Mouse (Mus musculus): ENCODE results near the gene Trim28. TPM values are rescaled to one million over a fixed set of nuclear protein-coding genes. Genes with fewer than 3 reads are reported as not detected.

Gene Trim28
- polyA plus RNA-seq, 1 experiment: 272 TPM

DNA sequence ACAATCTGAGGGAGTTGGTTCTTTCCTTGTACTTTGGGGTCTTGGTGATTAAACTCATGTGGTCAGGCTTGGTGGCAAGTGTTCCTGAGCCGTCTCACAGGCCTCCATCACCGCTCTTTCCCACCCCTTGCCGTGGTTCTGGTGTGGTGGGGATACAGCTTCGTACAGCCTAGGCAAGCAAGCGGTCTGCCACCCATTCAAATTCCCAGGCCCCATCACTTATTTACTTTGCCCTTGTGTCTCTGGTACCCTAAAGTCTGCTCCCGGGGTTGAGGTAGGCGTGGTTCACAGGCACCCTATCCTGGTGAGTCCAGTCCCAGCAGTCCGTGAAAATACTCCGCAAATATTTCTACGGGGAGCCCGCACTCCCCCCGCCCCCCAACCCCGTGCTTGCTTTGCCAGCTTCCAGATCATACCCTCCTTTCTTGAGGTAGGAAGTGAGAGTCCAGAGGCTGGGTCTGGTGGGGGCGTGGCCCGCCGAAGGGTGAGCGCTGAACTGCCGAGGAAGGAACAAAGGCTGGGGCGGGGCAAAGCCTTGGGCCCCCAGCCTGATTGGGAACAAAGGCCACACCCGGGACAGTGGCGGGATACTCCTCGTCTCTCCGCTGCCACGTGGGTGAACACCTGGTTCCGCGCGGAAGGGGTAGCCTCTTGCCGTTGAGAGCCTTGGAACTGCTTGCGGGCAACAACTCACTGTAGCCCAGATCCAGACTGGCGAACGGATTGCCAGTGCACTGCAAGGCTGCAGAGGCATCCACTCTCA is 24.0 kb downstream of the Trim28 start:
- WGBS: 4% methylated on average over 30 of the region's 31 CpGs
- Histone ChIP-seq H3K4me1 (ENCODE audit: control insufficient read depth, insufficient read depth, insufficient read length) (peaks cover 8% of the 10 kb centered on the region; the same call in 1 of the 2 replicates), H3K36me3 (ENCODE audit: control insufficient read depth, insufficient read depth, low read length) (peaks cover 7% of the 10 kb centered on the region), H3K27me3 (ENCODE audit: control insufficient read depth, insufficient read depth, low read length) (no peaks in the 10 kb centered on the region), H3K4me3 (ENCODE audit: extremely low read depth, insufficient read depth, insufficient read length) (peak overlapping the region; percentile 55), H3K27ac (ENCODE audit: insufficient read depth, low read length) (peak overlapping the region; percentile 4; the same call in 1 of the 2 replicates)
- peak in 1 of 2 experiments; percentile 70 for DNase-seq (ENCODE audit: low read depth in 1 of 2, low spot score in 2 of 2)
- no peak for TF ChIP-seq CTCF (IDR thresholded peaks at IDR 0.05; ENCODE audit: extremely low read depth, insufficient read depth, insufficient read length, insufficient replicate concordance)
- TF ChIP-seq POLR2A (IDR thresholded peaks at IDR 0.05; ENCODE audit: low read depth, low read length): no peak

DNA sequence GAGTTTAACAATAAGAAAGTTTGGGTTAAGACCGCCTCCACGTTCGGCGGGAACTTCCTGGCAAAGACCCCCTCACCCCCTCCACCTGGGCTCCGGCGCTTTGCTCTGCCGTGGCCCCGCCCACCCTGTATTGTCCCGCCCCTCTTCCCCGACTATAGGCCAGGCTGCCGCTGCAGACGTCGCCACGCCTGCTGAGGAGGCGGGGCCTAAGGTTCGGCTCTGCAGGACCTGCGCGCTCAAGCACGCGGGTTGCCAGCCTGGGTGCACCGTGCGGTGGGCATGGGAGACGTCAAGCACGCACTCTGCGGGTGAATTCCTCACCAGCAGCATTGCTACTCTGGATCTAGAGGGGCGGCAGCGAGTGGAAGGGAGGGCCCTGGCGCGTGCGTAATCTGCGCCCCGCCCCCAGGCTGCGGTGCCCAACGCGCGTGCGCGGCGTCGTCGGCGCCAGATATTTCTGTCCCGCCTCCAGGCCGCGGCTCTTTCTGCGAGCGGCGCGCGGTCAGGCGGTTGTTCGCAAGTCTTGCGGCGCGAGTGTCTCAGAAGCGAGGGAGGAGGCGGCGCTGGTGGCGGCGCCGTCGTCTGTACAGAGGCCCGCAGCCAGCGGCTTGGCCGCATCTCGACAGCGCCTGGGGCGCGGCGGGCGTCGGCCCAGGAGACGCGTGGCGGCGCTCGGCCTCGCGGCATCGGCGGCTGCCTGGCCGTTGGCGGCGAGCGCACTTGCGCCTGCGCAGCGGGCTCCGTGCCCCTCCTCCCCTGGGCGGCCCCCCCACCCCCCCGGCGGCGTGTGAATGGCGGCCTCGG is 25.2 kb downstream of the Trim28 start:
- WGBS: under 1% methylated on average over 86 of the region's 95 CpGs
- peak; percentile 87 to 89 for DNase-seq (ENCODE audit: low read depth in 1 of 2, low spot score in 2 of 2)
- Histone ChIP-seq H3K36me3 (ENCODE audit: control insufficient read depth, insufficient read depth, low read length) (peaks cover 19% of the 10 kb centered on the region), H3K27ac (ENCODE audit: insufficient read depth, low read length) (peak overlapping the region; percentile 92), H3K4me1 (ENCODE audit: control insufficient read depth, insufficient read depth, insufficient read length) (peaks cover 8% of the 10 kb centered on the region; the same call in 1 of the 2 replicates), H3K4me3 (ENCODE audit: extremely low read depth, insufficient read depth, insufficient read length) (peak overlapping the region; percentile 90), H3K27me3 (ENCODE audit: control insufficient read depth, insufficient read depth, low read length) (no peaks in the 10 kb centered on the region)
- TF ChIP-seq CTCF (IDR thresholded peaks at IDR 0.05; ENCODE audit: extremely low read depth, insufficient read depth, insufficient read length, insufficient replicate concordance): no peak
- peak; percentile 84 for TF ChIP-seq POLR2A (IDR thresholded peaks at IDR 0.05; ENCODE audit: low read depth, low read length)

DNA sequence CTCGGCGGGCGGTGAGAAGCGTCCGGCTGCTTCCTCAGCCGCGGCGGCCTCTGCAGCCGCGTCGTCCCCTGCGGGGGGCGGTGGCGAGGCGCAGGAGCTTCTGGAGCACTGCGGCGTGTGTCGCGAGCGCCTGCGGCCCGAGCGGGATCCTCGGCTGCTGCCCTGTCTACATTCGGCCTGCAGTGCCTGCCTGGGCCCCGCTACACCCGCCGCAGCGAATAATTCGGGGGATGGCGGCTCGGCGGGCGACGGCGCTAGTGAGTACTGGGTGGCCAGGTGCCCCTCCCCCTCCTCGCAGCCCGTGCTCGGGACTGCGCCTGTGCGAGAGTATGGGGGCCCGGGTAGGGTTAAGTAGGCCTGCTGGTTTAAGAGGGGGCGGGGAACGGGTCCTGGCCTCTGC is 25.9 kb downstream of the Trim28 start:
- Histone ChIP-seq H3K4me1 (ENCODE audit: control insufficient read depth, insufficient read depth, insufficient read length) (peaks cover 8% of the 10 kb centered on the region; the same call in 1 of the 2 replicates), H3K36me3 (ENCODE audit: control insufficient read depth, insufficient read depth, low read length) (peaks cover 24% of the 10 kb centered on the region)
- DNase-seq (ENCODE audit: low read depth in 1 of 2, low spot score in 2 of 2): peak in 1 of 2 experiments; percentile 59

DNA sequence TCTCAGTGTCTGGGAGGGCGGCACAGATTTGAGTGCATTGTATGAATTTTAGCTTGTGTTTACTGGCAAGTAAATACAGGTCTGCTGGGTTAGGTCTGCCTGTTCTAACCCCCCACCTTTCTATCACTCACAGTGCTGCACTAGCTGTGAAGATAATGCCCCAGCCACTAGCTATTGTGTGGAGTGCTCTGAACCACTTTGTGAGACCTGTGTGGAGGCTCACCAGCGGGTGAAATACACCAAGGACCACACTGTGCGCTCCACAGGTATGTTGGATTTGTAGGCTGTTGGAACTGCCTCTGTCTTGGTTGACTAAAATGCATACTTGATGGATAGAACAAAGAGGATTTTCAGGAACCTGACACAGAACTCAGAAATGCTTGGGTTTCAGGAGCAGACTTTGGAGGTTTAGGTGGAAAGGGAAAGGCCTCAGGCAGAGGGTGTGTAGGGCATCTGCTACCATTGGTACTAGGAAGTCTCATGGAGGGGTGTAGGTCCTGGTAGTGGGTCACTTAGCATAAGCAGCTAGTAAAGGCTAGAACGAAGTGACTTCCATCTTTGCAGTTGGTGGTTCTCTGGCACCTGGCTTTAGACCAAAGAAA is 26.7 kb downstream of the Trim28 start:
- peaks cover 31% of the 10 kb centered on the region for H3K36me3 ChIP-seq (ENCODE audit: control insufficient read depth, insufficient read depth, low read length)
- no peak overlapping the region for H3K27ac ChIP-seq (ENCODE audit: insufficient read depth, low read length)
- peaks cover 8% of the 10 kb centered on the region; the same call in 1 of the 2 replicates for H3K4me1 ChIP-seq (ENCODE audit: control insufficient read depth, insufficient read depth, insufficient read length)
- 37% methylated on average over 4 of the region's 4 CpGs for WGBS
- H3K27me3 ChIP-seq (ENCODE audit: control insufficient read depth, insufficient read depth, low read length): no peaks in the 10 kb centered on the region
- no peak for TF ChIP-seq CTCF (IDR thresholded peaks at IDR 0.05; ENCODE audit: extremely low read depth, insufficient read depth, insufficient read length, insufficient replicate concordance)
- no peak for TF ChIP-seq POLR2A (IDR thresholded peaks at IDR 0.05; ENCODE audit: low read depth, low read length)
- DNase-seq (ENCODE audit: low read depth in 1 of 2, low spot score in 2 of 2): no peak
- peak overlapping the region; percentile 90; the same call in 1 of the 2 replicates for H3K4me3 ChIP-seq (ENCODE audit: extremely low read depth, insufficient read depth, insufficient read length)

More for the DNA sequence above, 25.9 kb downstream of the Trim28 start:
- under 1% methylated on average over 39 of the region's 44 CpGs for WGBS
- peak overlapping the region; percentile 92 for H3K27ac ChIP-seq (ENCODE audit: insufficient read depth, low read length)
- peak overlapping the region; percentile 90 for H3K4me3 ChIP-seq (ENCODE audit: extremely low read depth, insufficient read depth, insufficient read length)
- TF ChIP-seq POLR2A (IDR thresholded peaks at IDR 0.05; ENCODE audit: low read depth, low read length) (no peak), CTCF (IDR thresholded peaks at IDR 0.05; ENCODE audit: extremely low read depth, insufficient read depth, insufficient read length, insufficient replicate concordance) (no peak)
- H3K27me3 ChIP-seq (ENCODE audit: control insufficient read depth, insufficient read depth, low read length): no peaks in the 10 kb centered on the region

DNA sequence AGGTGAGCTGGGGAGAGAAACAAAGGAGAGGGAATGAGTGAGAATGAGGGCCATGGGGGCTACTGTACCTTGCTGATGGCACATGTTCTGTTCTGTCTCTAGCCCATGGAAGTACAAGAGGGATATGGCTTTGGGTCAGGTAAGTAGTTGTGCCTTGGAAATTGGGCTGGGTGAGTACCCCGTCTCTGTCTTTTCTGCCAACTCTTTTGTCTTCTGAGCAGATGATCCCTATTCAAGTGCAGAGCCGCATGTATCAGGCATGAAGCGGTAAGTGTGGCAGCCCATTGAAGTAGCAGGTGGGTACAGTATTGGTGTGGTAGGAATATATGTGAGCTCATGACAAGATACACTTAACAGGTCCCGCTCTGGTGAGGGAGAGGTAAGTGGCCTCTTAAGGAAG is 30.1 kb downstream of the Trim28 start:
- no peak for DNase-seq (ENCODE audit: low read depth in 1 of 2, low spot score in 2 of 2)

DNA sequence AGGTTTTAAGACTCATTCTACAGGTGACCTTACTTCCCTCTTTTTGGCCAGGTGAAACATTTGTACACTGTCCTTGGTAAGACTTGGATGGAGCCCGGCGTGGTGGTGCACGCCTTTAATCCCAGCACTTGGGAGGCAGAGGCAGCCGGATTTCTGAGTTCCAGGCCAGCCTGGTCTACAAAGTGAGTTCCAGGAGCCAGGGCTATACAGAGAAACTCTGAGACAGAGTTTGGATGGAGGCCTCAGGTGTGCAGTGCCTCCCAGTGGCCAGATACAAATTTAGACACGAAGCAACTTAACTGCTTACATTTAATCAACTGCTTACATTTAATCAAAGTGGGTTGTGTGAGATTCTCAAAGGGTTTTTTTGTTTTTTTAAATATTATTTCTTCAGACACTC is 32.2 kb downstream of the Trim28 start:
- Histone ChIP-seq H3K4me1 (ENCODE audit: control insufficient read depth, insufficient read depth, insufficient read length) (peaks cover 5% of the 10 kb centered on the region; the same call in 1 of the 2 replicates), H3K27ac (ENCODE audit: insufficient read depth, low read length) (no peak overlapping the region), H3K36me3 (ENCODE audit: control insufficient read depth, insufficient read depth, low read length) (peaks cover 50% of the 10 kb centered on the region), H3K4me3 (ENCODE audit: extremely low read depth, insufficient read depth, insufficient read length) (no peak overlapping the region), H3K27me3 (ENCODE audit: control insufficient read depth, insufficient read depth, low read length) (no peaks in the 10 kb centered on the region)
- WGBS: 78% methylated on average over 5 of the region's 5 CpGs
- no peak for DNase-seq (ENCODE audit: low read depth in 1 of 2, low spot score in 2 of 2)
- TF ChIP-seq CTCF (IDR thresholded peaks at IDR 0.05; ENCODE audit: extremely low read depth, insufficient read depth, insufficient read length, insufficient replicate concordance): no peak
- TF ChIP-seq POLR2A (IDR thresholded peaks at IDR 0.05; ENCODE audit: low read depth, low read length): no peak

More for the DNA sequence above, 30.1 kb downstream of the Trim28 start:
- H3K36me3 ChIP-seq (ENCODE audit: control insufficient read depth, insufficient read depth, low read length): peaks cover 42% of the 10 kb centered on the region
- H3K27me3 ChIP-seq (ENCODE audit: control insufficient read depth, insufficient read depth, low read length): no peaks in the 10 kb centered on the region
- no peak overlapping the region for H3K27ac ChIP-seq (ENCODE audit: insufficient read depth, low read length)
- peaks cover 8% of the 10 kb centered on the region; the same call in 1 of the 2 replicates for H3K4me1 ChIP-seq (ENCODE audit: control insufficient read depth, insufficient read depth, insufficient read length)
- WGBS: 96% methylated on average over 4 of the region's 4 CpGs
- H3K4me3 ChIP-seq (ENCODE audit: extremely low read depth, insufficient read depth, insufficient read length): no peak overlapping the region
- TF ChIP-seq POLR2A (IDR thresholded peaks at IDR 0.05; ENCODE audit: low read depth, low read length) (no peak), CTCF (IDR thresholded peaks at IDR 0.05; ENCODE audit: extremely low read depth, insufficient read depth, insufficient read length, insufficient replicate concordance) (no peak)

Data from spleen, adult 2 months (tissue).